Mouse (Mus musculus) embryo, embryonic 9.5 days (tissue): ENCODE data around the gene Aebp2.
A peak's percentile ranks its signal among the peaks of the same experiment; 100 is the strongest.
"Not testable (repeated sequence)": the region's sequence is repeated elsewhere in the genome, so short reads cannot be mapped to it uniquely, and the experiment has no call there.

Experiments
- DNase-seq: peaks from one replicate; pipeline ENCODE4 v3.0.0-alpha.2; 2017; ENCODE audit errors: extremely low spot score

Gene Aebp2

DNA sequence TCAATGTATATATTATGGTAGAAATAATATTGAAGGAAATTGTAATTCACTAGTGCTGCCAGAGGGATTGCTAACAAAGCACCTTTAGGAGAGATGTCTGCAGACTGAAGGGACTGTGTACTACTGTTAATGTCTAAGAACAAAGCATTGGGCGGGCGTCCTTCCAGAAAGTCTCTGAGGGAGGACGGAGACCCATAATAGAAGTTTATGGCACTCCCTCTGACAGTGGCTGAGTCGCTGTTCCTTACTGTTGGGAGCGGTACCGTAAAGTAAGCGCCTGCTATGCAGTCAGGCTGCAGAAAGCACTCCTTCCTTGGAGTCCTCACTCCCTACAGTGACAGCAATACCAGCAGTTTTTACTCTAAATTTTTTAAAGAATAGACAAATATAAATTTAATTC is 29.5 kb downstream of the Aebp2 start:
- DNase-seq, result no peak

DNA sequence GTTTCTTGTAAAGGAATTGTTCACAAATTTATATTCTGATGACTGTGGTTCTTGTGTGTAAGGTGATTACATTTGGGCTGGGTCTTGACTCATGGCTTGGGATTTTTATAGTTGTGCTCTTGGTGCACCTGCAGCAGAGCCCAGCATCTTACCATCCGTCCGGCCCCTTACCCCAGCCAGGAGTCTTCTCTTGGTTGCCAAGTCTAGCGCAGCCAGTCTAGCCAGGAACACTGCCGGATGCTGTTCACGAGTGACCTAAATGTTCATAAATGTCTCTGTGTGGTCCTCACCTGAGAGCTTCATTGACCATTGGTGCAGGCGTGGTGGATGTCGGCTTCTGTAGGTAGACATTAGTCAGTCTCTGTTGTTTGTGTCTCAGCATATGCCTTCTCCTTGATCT is 33.0 kb downstream of the Aebp2 start:
- DNase-seq, result no peak

- DNase-seq, result no peak
These were observed 34.5 kb downstream of the Aebp2 start for GRCm38 (mm10) chr6:140656991-140657390.

DNA sequence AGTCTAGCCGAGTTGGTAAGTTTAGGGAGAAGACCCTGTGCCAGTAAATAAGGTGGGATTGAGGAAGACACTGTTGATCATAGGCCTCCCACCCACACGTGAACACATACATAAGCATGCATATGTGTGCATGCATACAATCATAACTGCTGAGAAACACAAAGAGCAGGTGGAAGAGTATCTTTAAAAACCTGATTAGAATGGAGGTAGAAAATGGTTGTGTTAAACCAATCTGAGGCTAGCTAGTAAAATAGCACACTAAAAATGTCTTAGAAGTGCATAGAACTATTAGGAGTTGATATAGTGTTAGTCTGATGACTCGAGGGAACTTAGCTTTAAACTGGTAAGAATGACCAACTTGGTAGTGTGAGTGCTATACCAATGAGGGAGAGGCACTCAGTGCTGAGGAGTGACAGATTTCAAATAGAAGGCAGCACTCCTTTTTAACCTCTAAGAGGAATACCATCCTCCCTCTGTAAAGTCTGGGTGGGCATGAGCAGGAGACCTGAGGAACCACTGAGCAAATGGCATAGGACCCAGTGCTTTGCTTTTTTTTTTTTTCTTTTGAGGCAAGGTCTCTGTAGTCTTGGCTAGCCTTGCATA is 35.6 kb downstream of the Aebp2 start:
- DNase-seq, result no peak

DNA sequence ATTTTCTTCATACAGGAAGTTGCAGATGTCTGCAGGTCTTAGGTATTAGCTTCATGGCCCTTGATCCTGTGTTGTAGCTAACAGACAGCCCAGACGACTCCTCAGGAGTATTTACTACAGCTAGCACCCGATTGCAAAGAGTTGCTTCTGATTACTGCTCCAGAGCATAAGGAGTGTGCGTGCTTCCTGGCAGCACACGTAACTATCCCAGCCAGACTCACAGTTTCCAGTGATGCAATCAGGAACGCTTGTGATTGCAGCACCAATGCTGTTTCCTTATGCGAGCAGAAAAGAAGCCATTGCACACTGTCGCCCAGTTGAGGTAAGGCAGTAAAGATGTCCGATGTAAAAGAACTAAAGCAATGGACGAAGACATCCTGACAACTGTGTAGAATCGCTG is 38.6 kb downstream of the Aebp2 start:
- DNase-seq, result no peak

GRCm38 (mm10) chr6:140661777-140662176 is 39.3 kb downstream of the Aebp2 start:
- no peak for DNase-seq

- DNase-seq, result no peak
These were observed 39.8 kb downstream of the Aebp2 start for GRCm38 (mm10) chr6:140662290-140662689.

DNA sequence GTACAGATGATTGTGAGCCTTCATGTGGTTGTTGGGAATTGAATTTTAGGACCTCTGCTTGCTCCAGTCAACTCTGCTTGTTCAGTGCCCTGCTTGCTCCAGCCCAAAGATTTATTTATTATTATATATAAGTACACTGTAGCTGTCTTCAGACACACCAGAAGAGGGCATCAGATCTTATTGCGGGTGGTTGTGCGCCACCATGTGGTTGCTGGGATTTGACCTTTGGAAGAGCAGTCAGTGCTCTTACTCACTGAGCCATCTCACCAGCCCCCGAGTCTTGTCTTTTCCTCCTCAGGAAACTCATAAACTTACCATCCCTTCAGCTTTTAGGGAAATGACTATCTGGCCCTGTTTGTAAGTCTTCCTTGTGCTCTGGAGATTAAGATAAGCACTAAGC is 40.2 kb downstream of the Aebp2 start:
- not testable (repeated sequence) for DNase-seq

- no peak for DNase-seq
These were observed 42.1 kb downstream of the Aebp2 start for GRCm38 (mm10) chr6:140664611-140665010.

GRCm38 (mm10) chr6:140666486-140667240 is 44.2 kb downstream of the Aebp2 start:
- DNase-seq, result no peak

DNA sequence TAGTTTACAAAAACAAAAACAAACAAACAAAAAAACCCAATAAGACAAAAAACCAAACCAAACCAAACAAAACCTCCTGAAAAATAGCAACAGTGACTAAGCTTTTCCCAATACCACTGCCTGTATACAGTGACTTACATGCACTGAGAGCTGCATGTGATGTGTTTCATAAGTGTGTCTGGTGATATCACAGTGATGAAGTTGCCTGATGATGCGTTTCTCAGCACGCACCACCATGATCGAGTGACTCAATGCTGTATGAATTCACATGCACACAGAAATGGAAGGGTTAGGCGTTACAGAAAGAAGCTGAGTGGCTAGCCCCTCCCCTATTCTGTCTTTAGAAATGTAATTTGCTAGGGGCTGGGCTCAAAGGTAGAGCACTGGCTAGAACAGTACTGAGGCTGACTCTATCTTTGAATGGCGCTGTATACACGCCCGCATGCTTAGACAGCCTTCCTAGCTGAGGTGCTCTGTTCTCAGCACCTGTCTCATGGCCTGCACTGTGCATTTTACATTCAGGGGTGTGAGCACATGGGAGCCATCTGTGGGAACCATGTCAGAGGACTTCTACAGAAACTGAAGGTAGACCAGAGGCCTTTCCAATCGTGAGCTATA is 44.9 kb downstream of the Aebp2 start:
- no peak for DNase-seq

GRCm38 (mm10) chr6:140674414-140674813 is 52.0 kb downstream of the Aebp2 start:
- DNase-seq, result no peak

GRCm38 (mm10) chr6:140676094-140676493 is 53.6 kb downstream of the Aebp2 start:
- DNase-seq, result no peak

GRCm38 (mm10) chr6:140677041-140677440 is 54.6 kb downstream of the Aebp2 start:
- no peak for DNase-seq

DNA sequence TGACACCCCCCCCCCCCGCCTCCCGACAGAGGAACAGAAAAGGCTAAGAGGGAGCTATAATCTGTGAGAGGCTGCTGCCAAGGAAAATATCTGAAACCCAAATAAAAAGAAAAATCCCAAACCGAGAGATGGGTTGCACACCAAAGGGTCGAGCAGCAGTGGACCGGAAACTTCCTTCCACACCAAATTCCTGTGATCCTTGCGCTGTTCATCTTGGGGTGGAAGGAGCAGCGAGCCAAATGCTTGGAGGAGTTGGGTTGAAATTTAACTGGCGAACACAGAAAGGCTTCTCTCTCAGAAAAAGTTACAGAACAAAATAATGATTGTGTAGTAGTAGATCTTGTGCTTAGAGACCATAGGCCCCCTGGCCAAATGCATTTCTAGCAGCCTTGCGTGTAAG is 55.5 kb downstream of the Aebp2 start:
- no peak for DNase-seq

DNA sequence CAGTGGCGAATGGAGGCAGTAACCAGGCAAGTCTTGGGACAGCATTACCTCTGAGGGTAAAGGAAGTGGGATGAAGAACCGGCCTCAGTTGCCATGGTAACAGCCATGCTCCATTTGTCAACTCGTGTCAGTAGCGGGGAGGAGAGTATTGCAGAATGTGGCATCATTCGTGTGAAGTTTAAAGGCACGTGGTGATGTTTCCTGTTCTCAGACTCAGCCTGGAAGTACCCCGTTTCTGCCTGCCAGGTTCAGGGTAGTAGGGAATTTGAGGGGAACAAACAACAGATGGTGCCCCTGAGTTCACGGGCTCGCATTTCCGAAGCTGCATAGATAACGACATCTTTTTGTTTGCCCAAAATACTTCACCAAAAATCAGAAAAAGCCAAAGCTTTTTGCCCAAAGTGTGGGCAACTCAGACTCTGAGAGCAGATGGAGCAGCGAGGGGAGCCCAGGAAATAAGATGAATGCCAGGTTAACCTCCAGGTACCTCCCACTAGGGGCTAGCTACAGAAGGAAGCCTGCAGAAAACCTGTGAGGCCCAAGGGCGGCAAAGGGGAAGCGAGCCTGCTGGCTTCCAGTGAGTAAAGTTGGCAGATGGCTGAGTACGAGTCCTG is 56.3 kb downstream of the Aebp2 start:
- DNase-seq, result peak; percentile 70

GRCm38 (mm10) chr6:140680713-140681112 is 58.2 kb downstream of the Aebp2 start:
- no peak for DNase-seq

GRCm38 (mm10) chr6:140682829-140683228 is 60.4 kb downstream of the Aebp2 start:
- DNase-seq, result no peak

DNA sequence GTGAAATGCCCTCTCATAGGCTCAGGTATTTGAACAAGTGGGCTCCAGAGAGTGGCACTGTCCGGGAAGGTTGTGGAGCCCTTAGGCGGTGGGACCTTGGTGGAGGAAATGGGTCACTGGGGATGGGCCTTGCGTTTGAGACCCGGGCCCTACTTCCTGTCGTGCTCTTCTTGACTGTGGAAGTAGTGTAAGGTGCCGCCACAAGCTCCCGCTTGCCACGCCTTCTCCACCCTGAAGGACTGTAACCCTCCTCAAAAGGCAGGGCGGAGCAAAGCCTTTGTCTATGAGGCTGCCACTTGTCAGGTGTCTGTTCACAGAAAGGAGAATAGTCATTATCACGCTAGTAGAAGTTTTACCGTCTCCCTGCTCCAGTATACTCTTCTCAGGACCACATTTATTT is 61.9 kb downstream of the Aebp2 start:
- no peak for DNase-seq

DNA sequence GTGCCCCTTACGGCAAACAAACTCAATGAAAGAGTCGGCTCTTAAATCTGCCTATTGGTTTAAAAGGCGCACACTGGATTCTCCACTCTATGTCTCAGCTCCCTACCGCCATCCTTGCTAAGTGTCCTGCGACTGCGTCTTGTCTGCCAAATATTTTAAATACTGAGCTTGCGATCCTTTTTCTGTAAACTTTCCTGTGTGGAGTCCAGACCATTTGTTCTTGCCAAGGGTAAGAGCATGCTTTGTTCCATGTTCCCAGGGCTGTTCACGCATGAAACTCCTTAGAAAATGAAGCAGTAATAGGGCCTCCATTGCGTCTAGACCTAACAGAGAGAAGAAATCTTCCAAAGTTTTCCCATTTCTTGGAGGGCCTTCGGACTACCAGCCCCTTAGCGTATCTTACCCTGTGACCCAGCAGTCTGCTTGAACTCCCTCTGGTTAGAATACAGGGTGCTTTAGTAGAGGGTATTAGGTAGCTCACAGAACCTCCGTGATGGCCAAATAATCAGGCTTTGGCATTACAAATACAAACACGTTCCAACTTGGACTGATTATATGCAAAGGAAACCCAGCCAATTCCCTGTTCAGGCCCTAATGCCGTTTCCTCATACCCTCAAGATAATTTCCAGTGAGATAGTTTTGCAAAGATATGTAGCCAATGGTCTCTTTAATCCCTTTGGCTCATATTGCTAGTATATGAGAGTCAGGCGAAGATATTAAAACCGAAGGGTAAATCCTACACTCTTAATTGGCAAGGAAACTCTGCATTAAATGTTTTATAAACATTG is 67.3 kb downstream of the Aebp2 start:
- no peak for DNase-seq

GRCm38 (mm10) chr6:140692160-140692559 is 69.7 kb downstream of the Aebp2 start:
- DNase-seq, result no peak
